Mouse (Mus musculus) CD4-positive, CD25-positive, alpha-beta regulatory T cell, adult 2 months (primary cell): ENCODE measurements at regions not wholly inside any gene's neighbourhood (a gene's known extent, or its start where the extent isn't known, plus 50 kb on each side); places are given as distances from the start of the nearest gene placed in this dataset.

Source experiments
- DNase-seq: peaks from one replicate; pipeline ENCODE4 v3.0.0-alpha.2; 2012; ENCODE audit warnings: low read depth, low spot score

- no peak for DNase-seq
Observed at GRCm38 (mm10) chr16:76079761-76080502, 57.9 kb upstream of the Samsn1 start.

- no peak for DNase-seq
Observed at GRCm38 (mm10) chr16:76078219-76078618, 56.1 kb upstream of the Samsn1 start.

- DNase-seq = no peak
Observed at GRCm38 (mm10) chr16:76076231-76076630, 54.1 kb upstream of the Samsn1 start.
